Mouse (Mus musculus) lung, embryonic 16.5 days (tissue): Measurements from ENCODE around the gene Cox19. TPM values are rescaled to one million over a fixed set of nuclear protein-coding genes. Genes with fewer than 3 reads are reported as not detected.

ENCODE experiments used
- ATAC-seq: fragments of 200-750 bp; cut with Nextera tagmentation; 2 replicates; pipeline ENCODE4 v1.8.0; 2017; ENCODE audit warnings: low read depth, mild to moderate bottlenecking, moderate library complexity
- H3K27ac ChIP-seq: fragments of 300-500 bp; sonication (generic); 2 replicates; pipeline ENCODE4 v1.5.1; 2014; ENCODE audit warnings: mild to moderate bottlenecking, control low read depth, low read length
- H3K27me3 ChIP-seq: fragments of 300-500 bp; sonication (generic); 2 replicates; pipeline ENCODE4 v1.6.1; 2014; ENCODE audit warnings: low read depth, low read length, mixed read lengths; ENCODE audit not compliant: control insufficient read depth, insufficient read depth
- H3K36me3 ChIP-seq: fragments of 300-500 bp; sonication (generic); 2 replicates; pipeline ENCODE4 v1.6.1; 2014; ENCODE audit warnings: low read length; ENCODE audit not compliant: control insufficient read depth, insufficient read depth
- H3K4me1 ChIP-seq: fragments of 300-500 bp; sonication (generic); replicated peaks from 2 replicates; pipeline ENCODE4 v1.6.1; 2014; ENCODE audit warnings: low read length, mixed read lengths; ENCODE audit not compliant: control insufficient read depth, insufficient read depth
- H3K4me2 ChIP-seq: fragments of 300-500 bp; sonication (generic); 2 replicates; pipeline ENCODE4 v1.6.1; 2014; ENCODE audit warnings: low read depth, low read length, control low read depth
- H3K4me3 ChIP-seq: fragments of 300-500 bp; sonication (generic); 2 replicates; pipeline ENCODE4 v1.5.1; 2014; ENCODE audit warnings: mild to moderate bottlenecking, low read length, control low read depth
- H3K9ac ChIP-seq: fragments of 300-500 bp; sonication (generic); 2 replicates; pipeline ENCODE4 v1.6.1; 2014; ENCODE audit warnings: low read length, control low read depth
- H3K9me3 ChIP-seq: fragments of 300-500 bp; sonication (generic); 2 replicates; pipeline ENCODE4 v1.6.1; 2016; ENCODE audit warnings: low read length; ENCODE audit not compliant: control insufficient read depth
- WGBS: fragments of 180-500 bp; shearing (Covaris S2); extraction: QIAGEN DNeasy Blood & Tissue Kit; methylation state at CpG from one replicate; pipeline ENCODE4 v1.1.7; 2014; 5-methylcytosine and 5-hydroxymethylcytosine counted together
- polyA plus RNA-seq: library from polyadenylated mRNA; unstranded; fragments of >200 nt; fragmentation: Nextera tagmentation; extraction: Ambion mirVana; gene quantifications from 2 replicates; pipeline ENCODE4 v1.2.1, GENCODE M21; 2015

The Cox19 gene
- polyA plus RNA-seq, 1 experiment from 2014 or later, result 79.8 TPM

DNA sequence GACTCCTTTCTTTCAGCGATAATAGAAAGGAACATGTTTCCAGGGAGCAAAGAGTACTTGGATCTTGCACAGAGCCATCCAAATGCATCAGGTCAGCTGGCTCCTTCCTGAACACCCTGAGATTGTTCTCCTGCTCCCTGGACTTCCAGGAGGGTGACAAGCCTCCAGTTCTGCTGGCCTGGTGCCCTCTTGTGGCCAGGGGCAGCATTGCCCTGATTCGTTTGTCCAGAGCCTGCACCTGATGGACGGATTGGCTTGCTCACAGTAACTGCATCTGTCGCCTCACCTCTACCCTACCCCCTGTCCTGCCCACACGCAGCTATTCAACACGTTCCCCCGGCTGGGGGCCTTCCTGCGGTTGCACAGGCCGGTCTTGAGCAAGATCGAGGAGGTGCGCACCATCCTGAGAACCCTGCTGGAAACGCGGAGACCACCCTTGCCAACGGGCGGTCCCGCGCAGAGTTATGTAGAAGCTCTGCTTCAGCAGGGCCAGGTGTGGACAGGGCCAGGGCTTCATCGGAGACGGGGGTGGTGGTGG is 4.1 kb upstream of the Cox19 start:
- Histone ChIP-seq H3K9me3 (no peaks in the 10 kb centered on the region), H3K9ac (no peak overlapping the region), H3K4me1 (peaks cover 2% of the 10 kb centered on the region), H3K27ac (no peak overlapping the region), H3K36me3 (no peaks in the 10 kb centered on the region), H3K4me3 (no peak overlapping the region), H3K4me2 (no peak overlapping the region), H3K27me3 (no peaks in the 10 kb centered on the region; the same call in 1 of the 2 replicates)
- ATAC-seq, result peak; percentile 18; the same call in 1 of the 2 replicates
- 34% methylated on average over 19 of the region's 19 CpGs for WGBS

DNA sequence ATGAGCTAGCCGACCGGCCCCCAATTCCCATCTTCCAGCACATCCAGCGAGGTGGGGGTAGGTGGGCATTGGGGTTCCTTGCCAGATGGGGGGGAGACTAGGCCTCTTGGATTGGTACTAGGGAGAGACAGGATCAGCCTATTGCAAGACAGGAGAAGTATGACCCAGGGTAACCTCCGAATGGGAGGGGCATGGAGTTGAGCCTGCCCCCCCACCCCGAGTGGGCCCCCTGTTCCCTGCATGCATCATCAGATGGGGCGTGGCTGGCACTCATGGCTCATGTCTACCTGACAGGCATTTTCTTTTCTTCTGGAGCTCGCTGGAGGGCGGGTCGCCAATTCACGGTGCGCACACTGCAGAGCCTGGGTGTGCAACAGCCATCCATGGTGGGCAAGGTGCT is 2.7 kb upstream of the Cox19 start:
- H3K9me3 ChIP-seq, result no peaks in the 10 kb centered on the region
- H3K27ac ChIP-seq, result no peak overlapping the region
- WGBS, result 80% methylated on average over 11 of the region's 11 CpGs
- no peaks in the 10 kb centered on the region; the same call in 1 of the 2 replicates for H3K27me3 ChIP-seq
- H3K4me1 ChIP-seq, result no peaks in the 10 kb centered on the region; the same call in none of the 2 replicates
- no peaks in the 10 kb centered on the region for H3K36me3 ChIP-seq
- H3K9ac ChIP-seq, result no peak overlapping the region
- ATAC-seq, result no peak
- H3K4me2 ChIP-seq, result no peak overlapping the region
- H3K4me3 ChIP-seq, result no peak overlapping the region

DNA sequence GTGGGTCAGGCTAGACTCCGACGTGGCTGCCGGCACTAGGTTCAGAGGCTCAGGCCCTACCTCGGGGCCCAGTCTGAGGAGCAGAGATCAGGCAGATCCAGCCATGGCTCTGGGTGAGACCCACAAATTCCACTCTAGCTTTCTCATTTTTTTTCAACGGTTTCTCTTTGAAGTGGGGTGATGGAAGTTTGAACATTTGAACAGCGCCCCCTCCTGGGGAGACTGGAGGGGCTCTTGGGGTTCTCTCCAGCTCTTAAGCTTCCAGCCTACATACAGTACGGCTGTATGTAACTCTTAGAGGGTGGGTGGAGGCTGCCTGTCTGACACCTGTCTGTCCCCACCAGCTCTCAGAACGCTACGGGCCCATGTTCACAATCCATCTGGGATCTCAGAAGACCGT is 2.3 kb upstream of the Cox19 start:
- no peaks in the 10 kb centered on the region for H3K9me3 ChIP-seq
- H3K4me1 ChIP-seq, result no peaks in the 10 kb centered on the region; the same call in none of the 2 replicates
- no peak overlapping the region for H3K4me2 ChIP-seq
- H3K36me3 ChIP-seq, result no peaks in the 10 kb centered on the region
- no peak overlapping the region for H3K27ac ChIP-seq
- peak overlapping the region; percentile 44; the same call in 1 of the 2 replicates for H3K9ac ChIP-seq
- peak; percentile 26; the same call in 1 of the 2 replicates for ATAC-seq
- no peak overlapping the region for H3K4me3 ChIP-seq
- H3K27me3 ChIP-seq, result no peaks in the 10 kb centered on the region; the same call in 1 of the 2 replicates
- 45% methylated on average over 10 of the region's 10 CpGs for WGBS

DNA sequence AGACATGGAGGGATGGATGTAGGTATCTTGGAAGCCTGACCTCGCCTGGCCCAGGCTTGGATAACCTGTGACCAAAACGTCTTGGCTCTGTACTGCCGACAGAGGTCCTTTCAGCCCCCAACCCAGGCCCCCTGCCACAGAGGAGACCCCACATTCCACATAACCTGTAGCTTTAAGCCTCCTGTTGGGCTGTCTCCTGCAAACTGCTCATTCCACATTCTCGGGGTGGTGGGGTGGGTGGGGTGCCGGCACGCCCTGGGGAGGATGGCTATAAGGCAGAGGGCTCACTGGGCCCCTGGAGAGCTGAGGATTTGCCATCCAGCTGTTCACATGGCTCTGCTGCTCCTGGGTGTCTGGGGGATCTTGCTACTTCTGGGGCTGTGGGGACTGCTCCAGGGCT is 1.1 kb upstream of the Cox19 start, which contains the start of gene Cyp2w1:
Gene Cyp2w1 (plus strand): TSS at position 301 of the 400 bp plus-strand sequence.
- WGBS, result 40% methylated on average over 6 of the region's 6 CpGs
- Histone ChIP-seq H3K9ac (peak within 1 kb of the TSS; percentile 44; the same call in 1 of the 2 replicates), H3K27ac (no peak within 1 kb of the TSS), H3K4me1 (no peaks in the 10 kb centered on the region; the same call in none of the 2 replicates), H3K4me2 (no peak within 1 kb of the TSS), H3K27me3 (no peaks in the 10 kb centered on the region; the same call in 1 of the 2 replicates), H3K36me3 (no peaks in the 10 kb centered on the region), H3K9me3 (no peaks in the 10 kb centered on the region), H3K4me3 (no peak within 1 kb of the TSS)
- no peak for ATAC-seq

DNA sequence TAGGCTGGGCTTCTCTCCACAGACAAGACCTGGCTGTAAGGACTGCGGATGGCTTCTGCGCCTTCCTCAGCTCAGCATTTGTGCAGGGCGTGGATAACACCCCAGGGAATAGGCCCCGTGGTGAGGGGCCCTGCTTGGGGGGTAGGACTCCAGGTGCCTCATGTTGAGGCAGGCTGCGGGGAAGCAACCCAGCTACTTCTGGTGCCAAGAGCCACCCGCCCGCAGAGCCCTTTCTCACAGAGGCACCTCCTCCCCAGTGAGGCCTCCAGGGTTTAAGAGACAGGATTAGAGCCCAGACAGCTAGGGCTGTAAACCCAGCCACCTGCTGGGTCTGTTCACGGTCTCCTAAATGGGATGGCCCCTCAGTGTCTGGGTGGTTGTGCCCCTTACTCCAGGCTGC is 410 bp upstream of the Cox19 start:
- no peak; the same call in 1 of the 2 replicates for ATAC-seq
- no peaks in the 10 kb centered on the region; the same call in 1 of the 2 replicates for H3K27me3 ChIP-seq
- no peaks in the 10 kb centered on the region for H3K36me3 ChIP-seq
- no peak overlapping the region for H3K4me3 ChIP-seq
- no peak overlapping the region for H3K4me2 ChIP-seq
- H3K9me3 ChIP-seq, result no peaks in the 10 kb centered on the region
- H3K4me1 ChIP-seq, result no peaks in the 10 kb centered on the region; the same call in none of the 2 replicates
- 27% methylated on average over 8 of the region's 8 CpGs for WGBS
- no peak overlapping the region for H3K27ac ChIP-seq
- H3K9ac ChIP-seq, result peak overlapping the region; percentile 41; the same call in 1 of the 2 replicates

DNA sequence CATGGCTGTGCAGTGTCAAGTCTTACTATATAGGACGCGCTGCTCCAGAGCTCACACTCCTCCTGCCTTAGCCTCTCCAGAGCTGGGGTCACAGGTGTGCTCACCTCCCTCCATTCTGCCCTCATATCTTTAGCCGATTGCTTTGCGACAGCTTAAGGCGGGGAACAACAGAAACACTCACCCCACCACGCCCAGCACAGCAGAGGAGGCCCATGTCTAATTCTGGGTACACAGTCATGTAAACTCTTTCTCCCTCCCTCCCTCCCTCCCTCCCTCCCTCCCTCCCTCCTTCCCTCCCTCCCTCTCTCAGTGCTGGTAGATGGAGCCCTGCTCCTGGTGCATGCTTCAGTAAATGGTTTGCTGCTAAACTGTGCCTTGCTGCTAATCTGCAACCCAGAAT is 1.5 kb downstream of the Cox19 start:
- no peak for ATAC-seq
- no peak overlapping the region for H3K27ac ChIP-seq
- H3K4me2 ChIP-seq, result no peak overlapping the region
- no peak overlapping the region for H3K4me3 ChIP-seq
- H3K4me1 ChIP-seq, result peaks cover 4% of the 10 kb centered on the region
- WGBS, result 74% methylated on average over 6 of the region's 6 CpGs
- no peaks in the 10 kb centered on the region for H3K36me3 ChIP-seq
- H3K9ac ChIP-seq, result no peak overlapping the region
- H3K9me3 ChIP-seq, result no peaks in the 10 kb centered on the region
- H3K27me3 ChIP-seq, result no peaks in the 10 kb centered on the region; the same call in 1 of the 2 replicates

DNA sequence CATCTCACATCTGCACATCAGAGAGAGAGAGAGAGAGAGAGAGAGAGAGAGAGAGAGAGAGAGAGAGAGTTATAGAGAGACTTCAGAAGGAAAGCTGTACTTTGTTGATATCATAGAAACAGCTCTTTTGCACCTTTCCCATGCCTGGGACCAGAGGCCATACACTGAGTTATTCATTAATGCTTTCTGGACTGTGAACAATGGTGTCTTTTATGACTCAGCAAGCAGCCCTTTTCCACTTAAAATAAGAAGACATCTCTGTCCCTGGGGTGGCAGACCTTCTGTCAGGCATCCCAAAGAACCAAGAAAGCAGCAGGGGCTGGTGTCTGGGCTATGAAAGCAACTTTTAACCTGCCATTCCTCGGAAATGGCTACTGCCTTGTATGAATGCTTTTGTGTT is 4.0 kb downstream of the Cox19 start:
- Histone ChIP-seq H3K4me1 (peaks cover 10% of the 10 kb centered on the region), H3K4me3 (no peak overlapping the region), H3K27ac (peak overlapping the region; percentile 57), H3K9me3 (no peaks in the 10 kb centered on the region), H3K27me3 (no peaks in the 10 kb centered on the region; the same call in 1 of the 2 replicates), H3K9ac (0 out of 2 replicates have a peak overlapping the region, but pooled peaks have one; percentile 4), H3K36me3 (peaks cover 4% of the 10 kb centered on the region), H3K4me2 (no peak overlapping the region)
- 43% methylated on average over 1 of the region's 1 CpGs for WGBS
- no peak for ATAC-seq

DNA sequence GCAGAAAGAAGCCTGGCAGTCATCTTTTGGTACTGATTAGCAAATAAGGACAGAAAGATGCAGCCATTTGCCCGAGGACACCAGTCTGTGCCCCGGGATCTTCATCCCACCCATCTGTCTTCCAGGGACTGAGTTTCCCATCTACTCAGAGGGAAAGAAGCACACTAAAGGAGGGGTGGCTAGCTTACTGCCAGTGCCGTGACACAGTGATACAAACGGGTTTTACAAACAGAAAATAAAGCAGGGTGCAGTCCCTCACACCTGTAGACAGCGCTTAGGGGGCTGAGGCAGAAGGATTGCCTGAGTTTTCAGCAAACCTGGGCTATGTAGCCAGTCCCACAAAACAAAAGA is 5.9 kb downstream of the Cox19 start:
- peak overlapping the region; percentile 17 for H3K27ac ChIP-seq
- peak overlapping the region; percentile 48 for H3K9ac ChIP-seq
- peak overlapping the region; percentile 57 for H3K4me2 ChIP-seq
- H3K9me3 ChIP-seq, result no peaks in the 10 kb centered on the region
- no peaks in the 10 kb centered on the region for H3K27me3 ChIP-seq
- WGBS, result 7% methylated on average over 5 of the region's 5 CpGs
- H3K4me1 ChIP-seq, result peaks cover 10% of the 10 kb centered on the region
- peak overlapping the region; percentile 94 for H3K4me3 ChIP-seq
- no peak; the same call in 1 of the 2 replicates for ATAC-seq
- peaks cover 18% of the 10 kb centered on the region for H3K36me3 ChIP-seq

DNA sequence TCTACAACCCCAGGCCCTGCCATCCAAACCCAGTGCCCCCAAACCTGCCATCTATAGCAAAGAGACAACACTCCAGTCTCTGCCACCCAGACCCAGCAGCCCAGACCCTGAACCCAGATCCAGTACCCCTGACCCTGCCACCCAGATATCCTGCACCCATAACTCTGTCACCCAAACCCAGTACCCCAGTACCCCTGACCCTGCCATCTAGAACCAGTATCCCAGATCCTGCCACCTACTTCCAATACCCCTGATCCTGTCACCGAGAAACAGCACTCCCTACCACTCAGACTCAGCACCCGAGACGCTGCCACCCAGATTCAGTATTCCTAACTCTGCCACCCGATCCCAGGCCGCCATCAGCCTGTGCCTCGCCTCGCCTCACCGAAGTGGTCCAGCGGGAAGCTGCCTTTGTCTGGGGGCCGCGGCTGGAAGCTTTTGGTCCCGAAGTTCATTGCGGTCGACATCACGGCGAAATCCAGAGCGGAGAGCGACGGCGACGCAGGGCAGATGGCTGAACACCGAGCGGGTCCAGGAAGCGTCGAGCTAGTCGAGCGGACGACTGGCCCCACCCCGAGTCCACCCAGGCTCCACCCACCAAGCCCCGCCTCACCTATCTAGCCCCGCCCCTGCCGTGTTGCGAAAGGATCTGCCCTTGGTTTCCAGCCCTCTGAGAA is 6.4 kb downstream of the Cox19 start:
- WGBS, result 0% methylated on average over 33 of the region's 33 CpGs
- peak; percentile 95 for ATAC-seq
- peaks cover 20% of the 10 kb centered on the region for H3K36me3 ChIP-seq

More for the DNA sequence above, 6.4 kb downstream of the Cox19 start:
- H3K4me1 ChIP-seq, result peaks cover 10% of the 10 kb centered on the region
- H3K27me3 ChIP-seq, result no peaks in the 10 kb centered on the region
- peak overlapping the region; percentile 94 for H3K4me3 ChIP-seq
- no peaks in the 10 kb centered on the region for H3K9me3 ChIP-seq
- H3K27ac ChIP-seq, result peak overlapping the region; percentile 73
- peak overlapping the region; percentile 97 for H3K4me2 ChIP-seq
- H3K9ac ChIP-seq, result peak overlapping the region; percentile 98
